Mouse (Mus musculus) bone marrow, adult 2 months (tissue): ENCODE results near the gene Nfix.

Source experiments
- CTCF ChIP-seq: fragments of 200-500 bp; IDR thresholded peaks from 2 replicates; pipeline ENCODE4 v1.5.1; 2011; ENCODE audit warnings: low read length, control low read depth; ENCODE audit not compliant: control insufficient read depth, insufficient read depth
- POLR2A ChIP-seq: fragments of 200-500 bp; IDR thresholded peaks from 2 replicates; pipeline ENCODE4 v1.6.1; 2011; ENCODE audit warnings: low read depth, mild to moderate bottlenecking, control low read depth, low read length, borderline replicate concordance; ENCODE audit not compliant: control insufficient read depth

DNA sequence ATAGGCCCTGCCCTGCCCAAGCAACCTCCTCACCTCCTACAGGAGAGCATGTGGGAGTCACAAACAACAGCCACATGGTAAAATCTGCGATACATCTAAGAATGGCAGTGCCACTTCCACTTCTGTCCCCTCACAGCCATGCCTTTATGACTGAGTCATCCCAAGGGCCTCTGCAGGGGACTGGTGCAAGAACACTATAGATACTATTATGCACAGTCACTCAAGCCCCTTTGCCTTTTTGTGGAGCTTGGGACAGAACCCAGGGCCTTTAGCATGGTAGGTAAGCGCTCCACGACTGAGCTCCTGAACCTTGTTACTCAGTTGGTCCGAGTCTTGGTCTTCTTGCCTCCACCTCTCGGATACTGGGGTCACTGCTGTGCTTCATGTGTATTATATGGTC, 122.8 kb downstream of the Nfix start:
- no peak for TF ChIP-seq CTCF
- TF ChIP-seq POLR2A: no peak
